Mouse (Mus musculus): ENCODE measurements at regions not wholly inside any gene's neighbourhood (a gene's known extent, or its start where the extent isn't known, plus 50 kb on each side); places are given as distances from the start of the nearest gene placed in this dataset.

DNA sequence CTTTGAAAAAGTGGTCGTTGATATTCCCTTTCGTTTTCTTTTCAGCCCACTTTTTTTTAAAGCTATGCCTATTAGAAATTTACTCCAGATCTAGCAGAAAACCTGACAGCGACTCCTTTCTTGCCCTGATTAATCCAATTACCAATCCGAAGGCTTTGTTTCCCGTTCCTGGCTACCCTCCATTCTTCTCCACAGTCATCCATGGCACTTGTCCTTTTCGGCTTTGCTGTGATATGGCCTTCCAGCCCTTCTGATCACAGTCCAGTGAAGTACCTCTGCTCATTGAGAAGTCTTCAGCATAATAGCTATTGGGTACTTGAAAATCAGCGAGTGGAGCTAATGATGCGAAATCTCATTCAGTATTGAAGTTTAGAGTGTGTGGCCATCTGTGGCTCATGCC is 99.0 kb upstream of the Alg10b start:
- Histone ChIP-seq H3K4me3 (no peak overlapping the region), H3K36me3 (ENCODE audit: poor library complexity, severe bottlenecking) (no peaks in the 10 kb centered on the region), H3K9ac (no peak overlapping the region), H3K4me2 (no peak overlapping the region), H3K27me3 (no peaks in the 10 kb centered on the region), H3K4me1 (peaks cover 7% of the 10 kb centered on the region; the same call in 1 of the 2 replicates), H3K27ac (no peak overlapping the region), H3K9me3 (replicated peaks) (no peaks in the 10 kb centered on the region)
- no peak; the same call in 1 of the 2 replicates for ATAC-seq
- WGBS: 14% methylated on average over 8 of the region's 8 CpGs

DNA sequence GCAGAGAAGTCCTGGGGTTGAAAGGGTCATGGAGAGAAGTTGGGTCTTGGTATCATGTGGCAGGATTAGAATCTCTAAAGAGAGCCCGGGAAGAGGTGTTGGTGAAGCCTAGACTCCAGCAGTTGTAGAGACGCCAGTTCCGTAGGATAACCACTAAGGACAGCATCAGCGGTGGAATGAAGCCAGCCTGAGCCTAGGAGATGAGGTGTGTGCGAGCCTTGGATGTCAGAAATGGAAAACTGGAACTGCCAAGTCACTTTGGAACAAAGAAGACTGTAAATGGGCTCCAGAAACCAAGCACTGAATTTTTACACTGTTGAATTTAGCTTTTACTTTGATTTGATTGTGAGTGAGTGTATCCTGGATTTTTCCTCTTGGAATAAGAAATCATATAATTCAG is 92.3 kb upstream of the Alg10b start:
- WGBS: 91% methylated on average over 5 of the region's 5 CpGs
- no peaks in the 10 kb centered on the region for H3K36me3 ChIP-seq (ENCODE audit: poor library complexity, severe bottlenecking)
- no peaks in the 10 kb centered on the region for H3K4me1 ChIP-seq
- H3K27me3 ChIP-seq: no peaks in the 10 kb centered on the region
- no peak overlapping the region for H3K27ac ChIP-seq
- H3K9ac ChIP-seq: no peak overlapping the region
- no peak overlapping the region for H3K4me3 ChIP-seq
- no peaks in the 10 kb centered on the region for H3K9me3 ChIP-seq (replicated peaks)
- ATAC-seq: no peak
- no peak overlapping the region for H3K4me2 ChIP-seq

DNA sequence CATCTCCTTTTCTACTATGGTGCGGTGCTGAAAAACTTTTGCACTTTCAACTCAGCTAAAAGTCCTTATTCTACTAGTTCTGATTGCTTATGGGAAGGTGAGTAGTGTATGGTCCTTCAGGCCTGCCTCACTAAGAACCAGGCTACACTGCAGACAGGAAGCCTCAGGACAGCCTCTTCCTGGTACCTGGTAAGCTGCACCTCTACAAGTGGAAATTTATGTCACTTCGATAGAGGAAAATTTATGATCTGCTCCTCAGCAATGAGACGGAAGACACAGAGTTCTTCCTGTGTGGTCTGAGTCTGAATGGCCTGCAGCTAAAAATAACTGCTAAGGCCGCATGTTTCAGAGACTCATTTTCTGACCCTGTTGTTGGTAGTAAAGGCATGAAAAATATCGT is 83.1 kb upstream of the Alg10b start:
- no peaks in the 10 kb centered on the region for H3K4me1 ChIP-seq
- no peak overlapping the region for H3K9ac ChIP-seq
- 84% methylated on average over 5 of the region's 5 CpGs for WGBS

DNA sequence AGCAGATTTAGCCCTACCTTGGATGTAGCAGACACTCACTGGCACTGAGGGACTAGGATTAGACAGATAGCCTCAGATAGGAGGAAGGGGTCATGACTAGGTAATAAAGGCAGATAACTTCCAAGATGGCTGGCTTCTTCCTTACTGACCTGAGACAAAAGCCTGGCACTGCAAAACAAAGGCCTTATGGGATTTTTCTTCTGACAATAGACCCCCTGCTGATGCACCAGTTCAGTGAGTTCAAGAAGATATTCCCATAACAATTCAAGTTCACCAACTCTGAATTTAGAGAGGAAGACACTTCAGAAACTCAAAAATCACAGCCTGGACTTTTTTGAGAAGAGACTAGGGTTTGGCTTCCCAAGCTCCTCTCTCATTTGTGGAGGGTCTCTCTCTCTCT is 75.4 kb upstream of the Alg10b start:
- no peaks in the 10 kb centered on the region for H3K4me1 ChIP-seq
- H3K9ac ChIP-seq: no peak overlapping the region
- no peaks in the 10 kb centered on the region for H3K36me3 ChIP-seq (ENCODE audit: poor library complexity, severe bottlenecking)
- H3K27me3 ChIP-seq: no peaks in the 10 kb centered on the region
- no peaks in the 10 kb centered on the region for H3K9me3 ChIP-seq (replicated peaks)
- H3K27ac ChIP-seq: no peak overlapping the region
- no peak overlapping the region for H3K4me3 ChIP-seq
- ATAC-seq: no peak
- no peak overlapping the region for H3K4me2 ChIP-seq

More for the DNA sequence above, 83.1 kb upstream of the Alg10b start:
- no peaks in the 10 kb centered on the region for H3K9me3 ChIP-seq (replicated peaks)
- H3K4me2 ChIP-seq: no peak overlapping the region
- H3K36me3 ChIP-seq (ENCODE audit: poor library complexity, severe bottlenecking): no peaks in the 10 kb centered on the region
- H3K4me3 ChIP-seq: no peak overlapping the region
- no peaks in the 10 kb centered on the region for H3K27me3 ChIP-seq
- ATAC-seq: no peak
- H3K27ac ChIP-seq: no peak overlapping the region

DNA sequence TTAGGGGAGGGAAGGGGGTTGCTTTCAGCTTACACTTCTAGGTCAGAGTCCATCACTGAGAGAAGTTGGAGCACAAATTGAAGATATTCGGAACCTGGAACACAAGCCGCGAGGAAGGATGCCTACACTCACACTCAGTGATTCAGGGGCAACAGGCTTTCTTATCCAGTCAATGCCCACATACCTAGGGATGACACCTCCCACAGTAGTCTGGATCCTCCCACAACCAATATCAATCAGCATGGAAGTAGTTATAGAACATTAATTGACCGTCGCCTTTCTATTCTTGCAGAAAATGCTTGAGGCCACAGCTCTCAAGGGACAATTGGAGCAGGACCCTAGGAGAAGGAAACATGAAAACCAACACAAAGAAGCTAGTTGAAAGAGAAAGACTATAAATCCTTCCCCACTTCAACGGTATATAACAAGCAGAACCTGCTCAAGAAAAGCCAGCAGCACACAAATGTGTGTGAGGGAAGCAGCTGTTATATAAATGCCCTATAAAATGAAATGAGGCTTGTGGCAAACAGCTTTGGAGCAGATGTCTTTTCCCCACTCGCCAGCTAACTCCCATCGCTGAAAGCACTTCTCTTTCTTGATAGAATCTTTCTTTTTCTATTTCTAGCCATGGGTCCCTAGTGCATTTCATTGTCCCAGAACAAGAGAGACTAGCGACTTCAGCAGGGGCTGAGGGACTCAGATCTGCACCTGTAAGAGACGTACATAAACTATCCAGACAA is 70.1 kb upstream of the Alg10b start:
- WGBS: 88% methylated on average over 10 of the region's 10 CpGs
- no peak for ATAC-seq
- no peaks in the 10 kb centered on the region for H3K9me3 ChIP-seq (replicated peaks)

More for the DNA sequence above, 70.1 kb upstream of the Alg10b start:
- Histone ChIP-seq H3K4me2 (no peak overlapping the region), H3K4me3 (no peak overlapping the region), H3K4me1 (no peaks in the 10 kb centered on the region), H3K36me3 (ENCODE audit: poor library complexity, severe bottlenecking) (no peaks in the 10 kb centered on the region), H3K27ac (no peak overlapping the region), H3K27me3 (no peaks in the 10 kb centered on the region), H3K9ac (no peak overlapping the region)

Data from forebrain, embryonic 13.5 days (tissue).